Mouse (Mus musculus) retina, embryonic 14.5 days (tissue): ENCODE data around the gene Gm5089.

Experiments used
- DNase-seq: peaks from one replicate; pipeline ENCODE4 v3.0.0-alpha.2; 2015; ENCODE audit warnings: low spot score

Gene Gm5089

GRCm38 (mm10) chr14:122386281-122387130 lies 64.4 kb downstream of the Gm5089 start:
- DNase-seq: no peak

DNA sequence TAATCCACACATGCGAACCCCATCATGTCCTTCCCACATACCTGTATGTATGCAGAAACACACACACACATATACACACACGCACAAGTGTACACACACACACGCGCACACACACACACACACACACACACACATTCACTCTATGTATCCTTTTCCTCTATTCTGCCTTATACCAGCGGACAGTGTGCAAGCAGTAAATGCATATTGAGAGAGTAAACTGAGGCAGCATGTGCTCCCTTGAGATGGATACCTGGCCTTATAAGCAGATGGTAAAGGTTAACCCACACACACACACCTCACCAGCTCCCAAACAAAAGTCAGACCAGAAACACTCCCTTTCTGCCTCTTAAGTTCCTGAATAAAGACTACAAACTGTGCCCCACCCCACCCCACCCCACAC lies 65.2 kb downstream of the Gm5089 start:
- no peak for DNase-seq

DNA sequence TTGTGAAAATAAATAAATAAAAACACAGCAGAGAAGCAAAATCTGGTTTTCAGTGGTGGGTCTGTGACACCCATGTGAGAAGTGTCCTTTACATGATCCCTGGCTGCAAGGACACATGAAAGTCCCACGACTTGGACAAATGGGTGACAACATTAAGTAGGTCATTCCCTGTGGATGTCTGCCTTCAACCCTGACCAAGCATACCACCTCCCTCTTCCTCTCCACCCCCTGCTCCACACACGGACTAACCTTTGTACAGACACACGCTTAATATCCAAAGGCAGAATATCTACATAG lies 65.7 kb downstream of the Gm5089 start:
- no peak for DNase-seq
